Mouse (Mus musculus): ENCODE data around the gene Gpr157.
"Not testable (repeated sequence)": the region's sequence is repeated elsewhere in the genome, so short reads cannot be mapped to it uniquely, and the experiment has no call there.

The Gpr157 gene

GRCm38 (mm10) chr4:150087161-150087889, at the start of gene Gpr157:
TSS of gene Gpr157 (plus strand) at chr4:150087365.
- DNase-seq (ENCODE audit: low spot score): peak; percentile 62

- DNase-seq (ENCODE audit: low spot score): no peak
Measured at GRCm38 (mm10) chr4:150038533-150038932, 48.6 kb upstream of the Gpr157 start.

- DNase-seq (ENCODE audit: low spot score): no peak
Measured at GRCm38 (mm10) chr4:150040003-150040581, 47.1 kb upstream of the Gpr157 start.

- not testable (repeated sequence) for DNase-seq (ENCODE audit: low spot score)
Measured at GRCm38 (mm10) chr4:150040856-150041255, 46.3 kb upstream of the Gpr157 start.

GRCm38 (mm10) chr4:150041346-150042110, 45.6 kb upstream of the Gpr157 start:
- no peak for DNase-seq (ENCODE audit: low spot score)

- DNase-seq (ENCODE audit: low spot score): no peak
Measured at GRCm38 (mm10) chr4:150043591-150043990, 43.6 kb upstream of the Gpr157 start.

- no peak for DNase-seq (ENCODE audit: low spot score)
Measured at GRCm38 (mm10) chr4:150048038-150048437, 39.1 kb upstream of the Gpr157 start.

GRCm38 (mm10) chr4:150048478-150049156, 38.5 kb upstream of the Gpr157 start:
- DNase-seq (ENCODE audit: low spot score): no peak

- no peak for DNase-seq (ENCODE audit: low spot score)
Measured at GRCm38 (mm10) chr4:150049157-150049513, 38.0 kb upstream of the Gpr157 start.

GRCm38 (mm10) chr4:150049564-150050226, 37.5 kb upstream of the Gpr157 start:
- DNase-seq (ENCODE audit: low spot score): no peak

GRCm38 (mm10) chr4:150051514-150051913, 35.7 kb upstream of the Gpr157 start:
- no peak for DNase-seq (ENCODE audit: low spot score)

- no peak for DNase-seq (ENCODE audit: low spot score)
Measured at GRCm38 (mm10) chr4:150052380-150052779, 34.8 kb upstream of the Gpr157 start.

GRCm38 (mm10) chr4:150056171-150056570, 31.0 kb upstream of the Gpr157 start:
- no peak for DNase-seq (ENCODE audit: low spot score)

- DNase-seq (ENCODE audit: low spot score): no peak
Measured at GRCm38 (mm10) chr4:150057722-150058121, 29.4 kb upstream of the Gpr157 start.

- no peak for DNase-seq (ENCODE audit: low spot score)
Measured at GRCm38 (mm10) chr4:150059841-150060468, 27.2 kb upstream of the Gpr157 start.

GRCm38 (mm10) chr4:150060469-150061170, 26.5 kb upstream of the Gpr157 start:
- no peak for DNase-seq (ENCODE audit: low spot score)

GRCm38 (mm10) chr4:150061432-150062225, 25.5 kb upstream of the Gpr157 start:
- DNase-seq (ENCODE audit: low spot score): no peak

GRCm38 (mm10) chr4:150066706-150067323, 20.4 kb upstream of the Gpr157 start:
- DNase-seq (ENCODE audit: low spot score): no peak

GRCm38 (mm10) chr4:150068216-150068615, 18.9 kb upstream of the Gpr157 start:
- DNase-seq (ENCODE audit: low spot score): no peak

GRCm38 (mm10) chr4:150070136-150070535, 17.0 kb upstream of the Gpr157 start:
- DNase-seq (ENCODE audit: low spot score): no peak

Measured in layer of hippocampus, adult 9-10 months (tissue).